Mouse (Mus musculus): ENCODE measurements around the gene Syne1. TPM values are rescaled to one million over a fixed set of nuclear protein-coding genes. Genes with fewer than 3 reads are reported as not detected.

Syne1 gene
- 5.3 and 6.6 TPM in 2 replicates for total RNA-seq (2012; rRNA removed)
- polyA plus RNA-seq (2012; ENCODE audit: insufficient read depth in 1 of 2, insufficient read length in 2 of 2, low read depth in 1 of 2, low replicate concordance in 2 of 2, missing spikeins in 1 of 2) = 1 to 10 TPM in 1 of 2 experiments, not detected in 1; 6.8 TPM

DNA sequence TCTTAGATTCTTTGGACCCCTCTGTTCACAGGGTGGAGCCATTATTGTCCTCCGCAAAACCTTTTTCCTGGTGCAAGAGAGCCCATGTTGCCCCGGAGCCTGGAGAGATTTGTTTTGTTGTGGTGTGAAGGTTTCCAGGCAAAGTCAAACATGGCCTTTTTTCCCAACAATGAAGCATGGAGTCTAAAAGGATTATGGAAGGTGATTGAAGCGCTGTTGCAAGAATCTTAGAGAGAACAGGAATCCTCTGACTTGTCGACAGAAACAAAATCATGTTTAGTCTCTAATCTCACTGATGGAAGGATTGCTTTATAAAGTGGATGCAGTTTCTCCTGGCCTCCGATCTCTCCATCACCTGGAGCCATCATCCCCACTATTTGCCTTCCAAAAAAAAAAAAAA, at the start of gene Syne1:
TSS of gene Syne1 (minus strand) at position 101 of the 400 bp plus-strand sequence.
- Histone ChIP-seq H3K9ac (ENCODE audit: control insufficient read depth, low read depth, low read length, poor library complexity, severe bottlenecking) (no peak within 1 kb of the TSS), H3K9me3 (replicated peaks; ENCODE audit: insufficient read depth, low read length) (no peaks in the 10 kb centered on the region), H3K27me3 (ENCODE audit: control insufficient read depth in 1 of 2, insufficient read depth in 2 of 2, low read length in 2 of 2) (peaks cover 0 to 5% of the 10 kb centered on the region in 2 experiments; a peak in 2 of 4 replicates), H3K4me3 (ENCODE audit: control insufficient read depth in 1 of 2, insufficient read depth in 1 of 2, low read depth in 2 of 2, low read length in 2 of 2) (no peak within 1 kb of the TSS), H3K27ac (ENCODE audit: control insufficient read depth, low read depth, low read length) (no peak within 1 kb of the TSS), H3K36me3 (ENCODE audit: control insufficient read depth in 1 of 2, insufficient read depth in 2 of 2, low read length in 2 of 2) (no peaks in the 10 kb centered on the region), H3K79me2 (ENCODE audit: control insufficient read depth, insufficient read depth, low read length, poor library complexity) (no peaks in the 10 kb centered on the region), H3K4me1 (ENCODE audit: control insufficient read depth in 1 of 2, insufficient read depth in 2 of 2, low read length in 2 of 2) (no peaks in the 10 kb centered on the region)
- DNase-seq (ENCODE audit: low read depth, low spot score) = no peak
- TF ChIP-seq NRF1 (IDR thresholded peaks at IDR 0.05; ENCODE audit: insufficient read depth, low read depth, low read length, poor library complexity, severe bottlenecking) (no peak), NELFE (IDR thresholded peaks at IDR 0.05; ENCODE audit: low read depth, low read length) (no peak), MEF2A (IDR thresholded peaks at IDR 0.05; ENCODE audit: extremely low read depth, insufficient replicate concordance, low read depth, low read length, poor library complexity, severe bottlenecking) (no peak), TCF12 (IDR thresholded peaks at IDR 0.05; ENCODE audit: low read depth, low read length) (no peak), CHD1 (IDR thresholded peaks at IDR 0.05; ENCODE audit: low read depth, low read length) (no peak), GABPA (IDR thresholded peaks at IDR 0.05; ENCODE audit: low read depth, low read length) (no peak), MXI1 (IDR thresholded peaks at IDR 0.05; ENCODE audit: low read depth, low read length) (no peak), MYC (IDR thresholded peaks at IDR 0.05; ENCODE audit: low read depth, low read length) (no peak), RCOR1 (IDR thresholded peaks at IDR 0.05; ENCODE audit: low read depth, low read length) (no peak), CTCF (IDR thresholded peaks at IDR 0.05 in 2 of 3, conservative IDR thresholded peaks at IDR 0.05 in 1 of 3; ENCODE audit: control insufficient read depth in 1 of 3, insufficient read depth in 1 of 3, low read depth in 2 of 3, low read length in 3 of 3, poor library complexity in 1 of 3, severe bottlenecking in 1 of 3) (no peak), MAFK (IDR thresholded peaks at IDR 0.05; ENCODE audit: borderline replicate concordance, low read depth, low read length) (no peak)

DNA sequence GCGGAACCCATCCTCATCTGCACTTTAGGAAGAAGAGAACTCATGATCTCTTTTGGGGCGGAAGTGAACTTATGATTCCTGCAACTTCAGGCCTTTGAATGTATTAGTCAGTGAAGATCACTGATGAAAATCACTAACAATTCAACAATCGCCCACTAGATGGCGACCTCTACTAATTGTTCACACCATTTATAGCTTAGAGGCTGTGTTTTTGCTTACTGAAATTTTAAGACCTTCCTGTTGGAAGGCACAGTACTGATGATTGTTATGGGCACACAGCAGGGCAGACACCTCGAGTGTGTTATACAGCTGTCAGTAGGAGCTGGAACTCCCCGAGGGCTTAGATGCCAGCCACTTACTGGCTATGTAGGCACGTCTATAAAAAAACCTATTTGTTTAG, 48.8 kb upstream of the Syne1 start:
- Histone ChIP-seq H3K27ac (ENCODE audit: control insufficient read depth, low read depth, low read length) (no peak overlapping the region), H3K9ac (ENCODE audit: control insufficient read depth, low read depth, low read length, poor library complexity, severe bottlenecking) (no peak overlapping the region), H3K36me3 (ENCODE audit: control insufficient read depth in 1 of 2, insufficient read depth in 2 of 2, low read length in 2 of 2) (no peaks in the 10 kb centered on the region), H3K4me1 (ENCODE audit: control insufficient read depth in 1 of 2, insufficient read depth in 2 of 2, low read length in 2 of 2) (no peaks in the 10 kb centered on the region), H3K27me3 (ENCODE audit: control insufficient read depth in 1 of 2, insufficient read depth in 2 of 2, low read length in 2 of 2) (no peaks in the 10 kb centered on the region; a peak in 2 of 4 replicates), H3K9me3 (replicated peaks; ENCODE audit: insufficient read depth, low read length) (no peaks in the 10 kb centered on the region), H3K4me3 (ENCODE audit: control insufficient read depth in 1 of 2, insufficient read depth in 1 of 2, low read depth in 2 of 2, low read length in 2 of 2) (no peak overlapping the region), H3K79me2 (ENCODE audit: control insufficient read depth, insufficient read depth, low read length, poor library complexity) (no peaks in the 10 kb centered on the region)
- TF ChIP-seq POLR2AphosphoS2 (IDR thresholded peaks at IDR 0.05; ENCODE audit: low read length) (no peak), MAX (IDR thresholded peaks at IDR 0.05; ENCODE audit: low read length) (no peak), SMC3 (IDR thresholded peaks at IDR 0.05; ENCODE audit: low read depth, low read length) (peak; percentile 80), NELFE (IDR thresholded peaks at IDR 0.05; ENCODE audit: low read depth, low read length) (no peak), CHD1 (IDR thresholded peaks at IDR 0.05; ENCODE audit: low read depth, low read length) (no peak), ZNF384 (IDR thresholded peaks at IDR 0.05; ENCODE audit: low read depth, low read length) (no peak), MYB (IDR thresholded peaks at IDR 0.05; ENCODE audit: low read depth, low read length) (no peak), POLR2A (IDR thresholded peaks at IDR 0.05; ENCODE audit: control insufficient read depth in 1 of 2, insufficient read depth in 1 of 2, low read depth in 1 of 2, low read length in 2 of 2, poor library complexity in 1 of 2) (no peak), MAFK (IDR thresholded peaks at IDR 0.05; ENCODE audit: borderline replicate concordance, low read depth, low read length) (no peak), RAD21 (IDR thresholded peaks at IDR 0.05; ENCODE audit: low read depth, low read length) (peak; percentile 83), EP300 (IDR thresholded peaks at IDR 0.05; ENCODE audit: low read depth in 1 of 2, low read length in 2 of 2) (no peak), ZKSCAN1 (IDR thresholded peaks at IDR 0.05; ENCODE audit: low read depth, low read length) (no peak), CTCF (IDR thresholded peaks at IDR 0.05 in 2 of 3, conservative IDR thresholded peaks at IDR 0.05 in 1 of 3; ENCODE audit: control insufficient read depth in 1 of 3, insufficient read depth in 1 of 3, low read depth in 2 of 3, low read length in 3 of 3, poor library complexity in 1 of 3, severe bottlenecking in 1 of 3) (peak in 2 of 3 experiments; percentile 58 to 78; a peak in 4 of 6 replicates), ZC3H11A (IDR thresholded peaks at IDR 0.05; ENCODE audit: low read depth, low read length) (peak; percentile 77), ZMIZ1 (IDR thresholded peaks at IDR 0.05; ENCODE audit: low read depth, low read length) (no peak), GATA1 (IDR thresholded peaks at IDR 0.05; ENCODE audit: low read depth, low read length) (no peak), TAL1 (IDR thresholded peaks at IDR 0.05; ENCODE audit: low read length) (no peak), BHLHE40 (IDR thresholded peaks at IDR 0.05; ENCODE audit: borderline replicate concordance, low read depth, low read length) (no peak), CHD2 (IDR thresholded peaks at IDR 0.05; ENCODE audit: low read length) (no peak)
- peak; percentile 80 for DNase-seq (ENCODE audit: low read depth, low spot score)

All from MEL (cell line).